Mouse (Mus musculus) MEL (cell line): ENCODE measurements around the gene Msmo1. TPM values are rescaled to one million over a fixed set of nuclear protein-coding genes. Genes with fewer than 3 reads are reported as not detected.

Experiments
- DNase-seq: peaks from one replicate; pipeline ENCODE4 v3.0.0; 2011; ENCODE audit warnings: low read depth, low spot score
- H3K27ac ChIP-seq: 2 replicates; pipeline ENCODE4 v1.5.1; 2012; ENCODE audit warnings: low read depth, mild to moderate bottlenecking, control low read depth, low read length, moderate library complexity; ENCODE audit not compliant: control insufficient read depth
- H3K27me3 ChIP-seq, 2 experiments: fragments of 150-350 bp in 1 of 2; sonication (generic) in 1 of 2; 2 replicates each; pipeline ENCODE4 v1.6.1; 2012; ENCODE audit warnings: low read length in 2 of 2, mild to moderate bottlenecking in 2 of 2, improper control_type of control experiment in 1 of 2, moderate library complexity in 1 of 2; ENCODE audit not compliant: insufficient read depth in 2 of 2, control insufficient read depth in 1 of 2
- H3K36me3 ChIP-seq, 2 experiments: 2 replicates each; pipeline ENCODE4 v1.6.1; 2012 to 2014; ENCODE audit warnings: low read length in 2 of 2, improper control_type of control experiment in 1 of 2, inconsistent platforms in 1 of 2, mild to moderate bottlenecking in 1 of 2; ENCODE audit not compliant: insufficient read depth in 2 of 2, control insufficient read depth in 1 of 2
- H3K4me1 ChIP-seq, 2 experiments: fragments of 150-350 bp in 1 of 2; sonication (generic) in 1 of 2; 2 replicates each; pipeline ENCODE4 v1.6.1; 2012; ENCODE audit warnings: low read length in 2 of 2, improper control_type of control experiment in 1 of 2, mild to moderate bottlenecking in 1 of 2; ENCODE audit not compliant: insufficient read depth in 2 of 2, control insufficient read depth in 1 of 2
- H3K4me3 ChIP-seq, 2 experiments: fragments of 150-350 bp in 1 of 2; sonication (generic) in 1 of 2; 2 replicates each; pipeline ENCODE4 v1.5.1; 2012; ENCODE audit warnings: low read depth in 2 of 2, low read length in 2 of 2, mild to moderate bottlenecking in 2 of 2, moderate library complexity in 2 of 2, control low read depth in 1 of 2, improper control_type of control experiment in 1 of 2; ENCODE audit not compliant: control insufficient read depth in 1 of 2, insufficient read depth in 1 of 2
- H3K79me2 ChIP-seq: 2 replicates; pipeline ENCODE4 v1.6.1; 2012; ENCODE audit warnings: mild to moderate bottlenecking, low read length, moderate library complexity; ENCODE audit not compliant: control insufficient read depth, poor library complexity, insufficient read depth
- H3K9ac ChIP-seq: 2 replicates; pipeline ENCODE4 v1.6.1; 2012; ENCODE audit warnings: low read depth, mild to moderate bottlenecking, control low read depth, low read length, moderate library complexity; ENCODE audit not compliant: control insufficient read depth, poor library complexity, severe bottlenecking
- H3K9me3 ChIP-seq: fragments of 150-350 bp; sonication (generic); replicated peaks from 2 replicates; pipeline ENCODE4 v1.6.1; 2012; ENCODE audit warnings: mild to moderate bottlenecking, low read length, improper control_type of control experiment, moderate library complexity; ENCODE audit not compliant: insufficient read depth
- CHD1 ChIP-seq: IDR thresholded peaks from 2 replicates; pipeline ENCODE4 v1.6.1; 2012; ENCODE audit warnings: low read depth, mild to moderate bottlenecking, inconsistent platforms, low read length, improper control_type of control experiment
- CTCF ChIP-seq, 3 experiments: IDR thresholded peaks in 2 of 3; conservative IDR thresholded peaks in 1 of 3; 2 replicates each; pipeline ENCODE4 v1.5.1; 2011 to 2012; ENCODE audit warnings: low read length in 3 of 3, low read depth in 2 of 3, mild to moderate bottlenecking in 2 of 3, improper control_type of control experiment in 1 of 3, inconsistent platforms in 1 of 3, mixed read lengths in 1 of 3, moderate library complexity in 1 of 3; ENCODE audit not compliant: control insufficient read depth in 1 of 3, insufficient read depth in 1 of 3, poor library complexity in 1 of 3, severe bottlenecking in 1 of 3
- GATA1 ChIP-seq: IDR thresholded peaks from 2 replicates; pipeline ENCODE4 v1.6.1; 2011; ENCODE audit warnings: low read depth, low read length, improper control_type of control experiment
- KAT2A ChIP-seq: conservative IDR thresholded peaks from 2 replicates; pipeline ENCODE4 v1.6.1; 2012; ENCODE audit warnings: low read depth, low read length, improper control_type of control experiment, inconsistent platforms
- MAFK ChIP-seq: IDR thresholded peaks from 2 replicates; pipeline ENCODE4 v1.6.1; 2011; ENCODE audit warnings: low read depth, mild to moderate bottlenecking, low read length, improper control_type of control experiment, borderline replicate concordance
- MEF2A ChIP-seq: IDR thresholded peaks from 2 replicates; pipeline ENCODE4 v1.6.1; 2014; ENCODE audit warnings: low read depth, mild to moderate bottlenecking, inconsistent platforms, low read length, improper control_type of control experiment; ENCODE audit not compliant: poor library complexity, insufficient replicate concordance, severe bottlenecking; ENCODE audit errors: extremely low read depth
- MXI1 ChIP-seq: IDR thresholded peaks from 2 replicates; pipeline ENCODE4 v1.6.1; 2011; ENCODE audit warnings: mild to moderate bottlenecking, low read depth, low read length, improper control_type of control experiment
- POLR2AphosphoS2 ChIP-seq: IDR thresholded peaks from 2 replicates; pipeline ENCODE4 v1.6.1; 2011; ENCODE audit warnings: low read length, improper control_type of control experiment
- RAD21 ChIP-seq: IDR thresholded peaks from 2 replicates; pipeline ENCODE4 v1.6.1; 2011; ENCODE audit warnings: mild to moderate bottlenecking, low read depth, low read length, improper control_type of control experiment
- RCOR1 ChIP-seq: IDR thresholded peaks from 2 replicates; pipeline ENCODE4 v1.6.1; 2012; ENCODE audit warnings: low read depth, mild to moderate bottlenecking, inconsistent platforms, low read length, improper control_type of control experiment
- TBP ChIP-seq: IDR thresholded peaks from 2 replicates; pipeline ENCODE4 v1.8.0; 2011; ENCODE audit warnings: low read depth, low read length, improper control_type of control experiment
- TCF12 ChIP-seq: IDR thresholded peaks from 2 replicates; pipeline ENCODE4 v1.6.1; 2014; ENCODE audit warnings: low read depth, mild to moderate bottlenecking, inconsistent platforms, low read length, improper control_type of control experiment, moderate library complexity
- UBTF ChIP-seq: IDR thresholded peaks from 2 replicates; pipeline ENCODE4 v1.6.1; 2012; ENCODE audit warnings: low read depth, mild to moderate bottlenecking, inconsistent platforms, low read length, improper control_type of control experiment, moderate library complexity, borderline replicate concordance; ENCODE audit not compliant: insufficient read depth
- USF2 ChIP-seq, 2 experiments: IDR thresholded peaks; 2 replicates each; pipeline ENCODE4 v1.6.1; 2011 to 2012; ENCODE audit warnings: improper control_type of control experiment in 2 of 2, low read length in 2 of 2, borderline replicate concordance in 1 of 2, inconsistent platforms in 1 of 2, low read depth in 1 of 2, mild to moderate bottlenecking in 1 of 2; ENCODE audit not compliant: insufficient read depth in 1 of 2
- ZKSCAN1 ChIP-seq: IDR thresholded peaks from 2 replicates; pipeline ENCODE4 v1.6.1; 2012; ENCODE audit warnings: low read depth, mild to moderate bottlenecking, inconsistent platforms, low read length, improper control_type of control experiment, moderate library complexity
- ZNF384 ChIP-seq: IDR thresholded peaks from 2 replicates; pipeline ENCODE4 v1.6.1; 2012; ENCODE audit warnings: low read depth, mild to moderate bottlenecking, inconsistent platforms, low read length, improper control_type of control experiment
- polyA plus RNA-seq, 2 experiments: library from polyadenylated mRNA; stranded (reverse) in 1 of 2; unstranded in 1 of 2; fragments of >175 nt in 1 of 2; fragments of >200 nt in 1 of 2; gene quantifications; 2 replicates each; pipeline versions ENCODE4 v1.2.1 to v1.2.4; 2012; ENCODE audit warnings: low replicate concordance in 2 of 2, low read depth in 1 of 2; ENCODE audit not compliant: insufficient read length in 2 of 2, insufficient read depth in 1 of 2, missing spikeins in 1 of 2
- total RNA-seq: library from RNA; depleted of rRNA; stranded (reverse); fragments of 300-350 nt; gene quantifications from 2 replicates; pipeline ENCODE4 v1.2.3, GENCODE M21; 2012

Msmo1 gene
- total and polyA plus RNA-seq, 3 experiments, result 13.8 to 22.1 TPM; not detected in 1

DNA sequence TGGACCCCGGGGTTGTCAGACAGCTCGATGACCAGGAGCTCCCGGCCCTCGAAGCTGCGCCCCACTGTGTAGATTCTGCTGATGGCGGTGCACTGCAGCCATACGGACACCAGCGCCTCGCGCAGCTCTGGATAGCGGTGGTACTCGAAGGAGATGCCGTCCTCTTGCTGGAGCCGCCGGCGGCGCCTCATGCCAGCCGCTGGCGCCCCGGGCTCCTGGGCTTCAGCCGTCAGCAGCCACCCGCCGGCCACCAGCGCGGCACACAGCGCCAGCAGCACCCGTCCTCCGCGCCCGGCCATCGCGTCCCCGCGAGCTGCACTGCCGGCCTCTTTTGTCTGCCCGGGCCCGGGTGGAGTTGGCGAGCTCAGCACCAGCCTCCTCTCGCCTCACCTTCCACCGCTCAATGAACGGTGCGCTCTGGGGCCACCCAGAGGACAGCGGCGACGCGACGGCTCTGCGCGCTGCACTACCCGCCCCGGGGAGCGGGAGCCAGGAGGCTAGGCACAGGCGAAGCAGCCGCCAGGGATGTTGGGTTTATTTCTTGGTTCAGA lies 40.9 kb downstream of the Msmo1 start, which contains the start of gene Cpe:
Gene Cpe, minus strand, starts transcription at position 404 of the 551 bp plus-strand sequence.
- H3K36me3 ChIP-seq, result no peaks in the 10 kb centered on the region
- no peak for DNase-seq
- no peak within 1 kb of the TSS for H3K4me3 ChIP-seq
- no peaks in the 10 kb centered on the region for H3K79me2 ChIP-seq
- H3K9ac ChIP-seq, result no peak within 1 kb of the TSS
- TF ChIP-seq MAFK (no peak), GATA1 (no peak), POLR2AphosphoS2 (no peak)
- H3K27ac ChIP-seq, result no peak within 1 kb of the TSS
- no peaks in the 10 kb centered on the region for H3K9me3 ChIP-seq
- no peaks in the 10 kb centered on the region for H3K4me1 ChIP-seq
- no peaks in the 10 kb centered on the region; a peak in 1 of 4 replicates for H3K27me3 ChIP-seq

DNA sequence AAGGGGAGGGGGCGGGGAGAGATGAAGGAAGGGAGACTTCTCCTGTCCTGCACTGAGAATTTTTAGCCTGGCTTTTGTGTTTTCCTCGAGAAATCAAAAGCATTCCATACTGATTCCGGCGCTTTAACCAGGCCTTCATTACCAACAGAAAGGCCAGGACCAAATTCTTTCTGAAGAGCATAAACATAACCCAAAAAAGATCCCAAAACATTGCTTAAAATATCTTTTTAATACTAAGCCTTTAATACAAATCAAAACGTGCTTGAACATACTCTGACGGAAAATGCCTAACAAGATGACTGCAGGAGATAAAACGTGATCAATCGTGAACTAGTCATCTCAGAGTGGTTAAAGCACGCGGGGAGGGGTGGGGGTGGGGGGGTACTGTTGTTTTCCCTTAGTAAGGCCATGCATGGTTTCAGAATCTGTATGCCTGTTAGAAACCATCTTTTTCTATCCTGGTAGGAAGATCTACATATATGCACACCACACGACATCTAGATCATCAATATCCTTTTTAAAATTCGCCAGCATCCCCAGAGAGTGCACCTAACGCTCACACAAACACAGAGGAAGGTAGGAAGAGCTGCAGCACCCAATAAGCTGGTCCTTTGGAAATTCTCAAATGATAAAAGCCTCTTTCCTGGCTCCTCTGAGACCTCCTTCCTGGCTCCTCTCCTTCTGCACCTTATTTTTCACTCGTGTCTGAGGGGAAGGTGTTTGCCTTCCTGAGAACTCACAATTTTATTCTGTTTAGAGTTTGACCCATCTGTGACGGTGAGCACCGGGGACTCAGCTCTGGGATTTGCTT lies 41.8 kb downstream of the Msmo1 start:
- Histone ChIP-seq H3K79me2 (no peaks in the 10 kb centered on the region), H3K4me3 (no peak overlapping the region), H3K27ac (no peak overlapping the region), H3K27me3 (no peaks in the 10 kb centered on the region; a peak in 1 of 4 replicates), H3K36me3 (no peaks in the 10 kb centered on the region), H3K9me3 (no peaks in the 10 kb centered on the region), H3K9ac (no peak overlapping the region), H3K4me1 (no peaks in the 10 kb centered on the region)
- DNase-seq, result no peak
- no peak for TF ChIP-seq RCOR1
- no peak for TF ChIP-seq UBTF
- no peak for TF ChIP-seq TBP
- no peak for TF ChIP-seq CHD1
- TF ChIP-seq TCF12, result no peak

DNA sequence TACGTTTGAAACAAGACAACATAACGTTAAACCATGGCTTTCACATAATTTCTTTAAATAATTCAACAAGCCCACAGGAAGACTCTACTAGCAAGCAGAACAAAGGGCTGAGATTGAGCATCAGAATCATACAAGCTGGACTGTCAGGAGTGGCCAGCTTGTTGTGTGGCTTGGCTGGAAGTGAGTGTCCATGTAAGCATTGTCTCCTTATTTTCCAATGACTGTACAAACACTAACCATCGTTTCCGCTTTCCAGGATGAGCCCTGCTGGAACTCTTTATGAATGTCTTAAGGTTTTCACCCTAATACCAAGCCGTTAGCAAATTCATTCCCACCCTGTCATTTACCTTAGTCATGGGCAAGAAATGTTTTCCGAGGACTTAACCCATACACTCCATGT lies 42.7 kb downstream of the Msmo1 start:
- no peaks in the 10 kb centered on the region for H3K79me2 ChIP-seq

More for the DNA sequence above, 42.7 kb downstream of the Msmo1 start:
- TF ChIP-seq USF2 (IDR thresholded peaks at IDR 0.05; ENCODE audit: borderline replicate concordance in 1 of 2, insufficient read depth in 1 of 2, low read depth in 1 of 2, low read length in 2 of 2) (no peak), RAD21 (no peak), MEF2A (no peak), TCF12 (no peak), MXI1 (no peak), KAT2A (no peak), ZKSCAN1 (no peak), ZNF384 (no peak), GATA1 (no peak), CTCF (IDR thresholded peaks at IDR 0.05 in 2 of 3, conservative IDR thresholded peaks at IDR 0.05 in 1 of 3; ENCODE audit: control insufficient read depth in 1 of 3, insufficient read depth in 1 of 3, low read depth in 2 of 3, low read length in 3 of 3, poor library complexity in 1 of 3, severe bottlenecking in 1 of 3) (no peak)
- H3K9me3 ChIP-seq, result no peaks in the 10 kb centered on the region
- no peak overlapping the region for H3K4me3 ChIP-seq
- no peaks in the 10 kb centered on the region for H3K36me3 ChIP-seq
- no peaks in the 10 kb centered on the region; a peak in 1 of 4 replicates for H3K27me3 ChIP-seq
- no peak overlapping the region for H3K27ac ChIP-seq
- H3K9ac ChIP-seq, result no peak overlapping the region
- no peaks in the 10 kb centered on the region for H3K4me1 ChIP-seq
- no peak for DNase-seq
